Mouse (Mus musculus): ENCODE measurements at regions not wholly inside any gene's neighbourhood (a gene's known extent, or its start where the extent isn't known, plus 50 kb on each side); places are given as distances from the start of the nearest gene placed in this dataset.

GRCm38 (mm10) chr9:5627521-5627920 lies 282.3 kb downstream of the Casp12 start:
- no peak for TF ChIP-seq CTCF (IDR thresholded peaks at IDR 0.05; ENCODE audit: borderline replicate concordance, extremely low read depth, insufficient read depth, insufficient read length)
- no peak for TF ChIP-seq POLR2A (IDR thresholded peaks at IDR 0.05; ENCODE audit: borderline replicate concordance, extremely low read depth, insufficient read depth, insufficient read length, poor library complexity, severe bottlenecking)

Data from brain, embryonic 14.5 days (tissue).